Mouse (Mus musculus): ENCODE measurements at regions not wholly inside any gene's neighbourhood (a gene's known extent, or its start where the extent isn't known, plus 50 kb on each side); places are given as distances from the start of the nearest gene placed in this dataset.

DNA sequence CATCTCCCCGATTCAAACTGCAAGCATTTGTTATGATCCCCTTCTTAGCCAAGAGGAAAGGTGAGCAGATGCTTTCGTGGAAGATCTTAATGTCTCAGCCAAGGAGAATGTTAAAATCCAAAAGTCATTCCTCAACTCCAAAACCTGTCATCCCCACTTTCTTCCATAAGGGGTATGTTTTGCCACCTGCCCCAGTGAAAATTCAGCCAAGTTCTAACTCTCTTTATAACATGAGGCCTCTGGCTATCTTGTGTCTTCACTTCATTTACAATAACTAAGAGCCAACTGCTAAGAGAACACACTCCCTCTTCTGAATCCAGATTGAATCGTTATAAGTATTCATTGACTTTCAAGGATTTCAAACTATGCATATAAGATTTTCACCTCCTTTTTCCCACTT, 246.7 kb upstream of the Adam34 start:
- H3K9me3 ChIP-seq (ENCODE audit: control insufficient read depth, low read length) = no peaks in the 10 kb centered on the region
- no peak overlapping the region for H3K4me3 ChIP-seq (replicated peaks; ENCODE audit: low read length)
- H3K27ac ChIP-seq (ENCODE audit: low read length) = no peak overlapping the region
- 66% methylated on average over 3 of the region's 3 CpGs for WGBS
- no peak overlapping the region for H3K4me2 ChIP-seq (ENCODE audit: low read length)
- no peak overlapping the region for H3K9ac ChIP-seq (replicated peaks; ENCODE audit: low read depth, low read length)
- H3K4me1 ChIP-seq (replicated peaks; ENCODE audit: control insufficient read depth, insufficient read depth, low read length) = no peaks in the 10 kb centered on the region
- no peaks in the 10 kb centered on the region for H3K27me3 ChIP-seq (replicated peaks; ENCODE audit: control insufficient read depth, insufficient read depth, low read length)
- no peaks in the 10 kb centered on the region for H3K36me3 ChIP-seq (ENCODE audit: control insufficient read depth, insufficient read depth)
- ATAC-seq = no peak

DNA sequence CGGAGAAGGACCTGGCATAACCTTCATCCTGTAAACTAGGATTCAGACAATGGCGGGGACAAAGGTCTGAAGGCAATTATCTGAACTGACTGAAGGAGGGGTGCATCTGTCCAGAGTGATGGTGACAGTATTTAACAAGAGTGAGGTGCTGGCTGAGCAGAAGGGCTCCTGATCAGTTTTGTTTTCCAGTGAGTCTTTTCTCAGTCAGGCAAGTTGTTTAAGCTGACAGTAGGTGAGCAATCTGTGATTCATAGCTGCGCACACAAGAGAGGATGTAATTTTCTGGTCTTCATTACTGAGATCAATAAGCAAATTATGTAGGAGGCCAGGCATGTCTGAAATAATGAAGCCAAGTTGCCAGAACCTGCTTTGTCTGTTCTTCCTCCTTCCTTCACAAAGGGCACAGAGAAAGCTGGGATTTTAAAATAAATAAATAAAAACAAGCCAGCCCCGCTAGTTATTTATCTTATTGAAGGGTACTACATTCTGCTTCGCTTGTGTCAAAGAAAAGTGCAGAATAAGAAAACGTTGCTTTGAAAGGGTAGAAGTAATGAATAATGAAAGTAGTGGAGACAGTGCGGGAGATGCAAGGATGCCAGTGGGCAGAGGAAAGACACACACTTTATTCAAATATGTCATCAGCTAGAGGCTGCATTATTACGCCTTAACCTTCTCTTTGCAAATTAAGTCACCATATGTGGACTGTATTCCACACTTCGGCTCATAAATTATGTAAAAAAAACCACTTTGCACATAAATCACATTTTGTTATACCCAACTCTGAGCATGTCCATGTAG, 239.6 kb upstream of the Adam34 start:
- H3K27ac ChIP-seq (ENCODE audit: low read length) = no peak overlapping the region

DNA sequence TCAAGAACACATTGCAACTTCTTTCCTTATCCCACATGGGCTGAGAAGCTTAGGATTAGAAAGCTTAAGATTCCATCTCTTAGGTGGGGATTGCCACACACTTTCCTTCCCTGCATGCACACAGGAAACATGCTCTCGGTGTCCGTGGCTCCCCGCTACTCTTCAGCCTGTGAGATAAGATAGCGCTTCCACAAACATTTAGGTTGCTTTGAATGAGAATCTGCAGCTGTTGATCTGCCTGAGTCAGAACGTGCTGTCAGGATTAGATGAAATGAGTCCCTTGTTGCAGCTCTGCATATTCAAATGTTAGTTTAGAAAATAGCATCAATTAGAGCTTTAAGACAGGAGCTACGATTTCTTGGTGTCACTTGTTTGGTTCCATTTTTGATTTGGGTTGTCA, 239.0 kb upstream of the Adam34 start:
- peaks cover 9% of the 10 kb centered on the region for H3K4me1 ChIP-seq (replicated peaks; ENCODE audit: control insufficient read depth, insufficient read depth, low read length)
- no peak for ATAC-seq
- no peaks in the 10 kb centered on the region for H3K27me3 ChIP-seq (replicated peaks; ENCODE audit: control insufficient read depth, insufficient read depth, low read length)
- H3K27ac ChIP-seq (ENCODE audit: low read length) = no peak overlapping the region
- peak overlapping the region; percentile 1 for H3K4me2 ChIP-seq (ENCODE audit: low read length)
- H3K9me3 ChIP-seq (ENCODE audit: control insufficient read depth, low read length) = no peaks in the 10 kb centered on the region
- 29% methylated on average over 6 of the region's 6 CpGs for WGBS
- H3K36me3 ChIP-seq (ENCODE audit: control insufficient read depth, insufficient read depth) = no peaks in the 10 kb centered on the region
- H3K4me3 ChIP-seq (replicated peaks; ENCODE audit: low read length) = no peak overlapping the region; the same call in 1 of the 2 replicates
- H3K9ac ChIP-seq (replicated peaks; ENCODE audit: low read depth, low read length) = no peak overlapping the region

More for the DNA sequence above, 239.6 kb upstream of the Adam34 start:
- H3K4me1 ChIP-seq (replicated peaks; ENCODE audit: control insufficient read depth, insufficient read depth, low read length) = peaks cover 9% of the 10 kb centered on the region
- WGBS = 32% methylated on average over 9 of the region's 9 CpGs
- ATAC-seq = peak; percentile 66
- no peaks in the 10 kb centered on the region for H3K9me3 ChIP-seq (ENCODE audit: control insufficient read depth, low read length)
- peak overlapping the region; percentile 1 for H3K4me2 ChIP-seq (ENCODE audit: low read length)
- H3K27me3 ChIP-seq (replicated peaks; ENCODE audit: control insufficient read depth, insufficient read depth, low read length) = no peaks in the 10 kb centered on the region
- H3K4me3 ChIP-seq (replicated peaks; ENCODE audit: low read length) = no peak overlapping the region; the same call in 1 of the 2 replicates
- no peaks in the 10 kb centered on the region for H3K36me3 ChIP-seq (ENCODE audit: control insufficient read depth, insufficient read depth)
- H3K9ac ChIP-seq (replicated peaks; ENCODE audit: low read depth, low read length) = no peak overlapping the region

DNA sequence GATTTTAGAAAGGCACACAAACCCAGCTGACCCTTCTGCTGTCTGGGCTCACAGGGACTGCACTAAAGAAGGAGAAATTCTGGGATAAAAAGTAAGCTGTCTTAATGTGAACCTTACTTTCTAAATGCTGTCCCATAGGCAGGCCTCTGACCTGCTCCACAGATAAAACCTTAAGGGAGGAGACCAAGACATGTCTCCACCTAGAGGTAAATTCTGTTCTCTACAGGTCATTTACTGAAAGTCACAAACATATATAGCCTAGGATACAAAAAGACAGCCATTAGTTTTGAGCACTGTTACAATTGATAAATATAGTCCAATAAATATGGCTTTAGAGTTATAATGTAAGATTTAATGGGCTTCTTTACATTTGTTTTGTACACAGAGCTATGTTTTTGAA, 221.9 kb upstream of the Adam34 start:
- H3K27ac ChIP-seq (ENCODE audit: low read length) = no peak overlapping the region
- no peaks in the 10 kb centered on the region for H3K36me3 ChIP-seq (ENCODE audit: control insufficient read depth, insufficient read depth)
- H3K9ac ChIP-seq (replicated peaks; ENCODE audit: low read depth, low read length) = no peak overlapping the region
- no peak overlapping the region for H3K4me3 ChIP-seq (replicated peaks; ENCODE audit: low read length)
- no peaks in the 10 kb centered on the region for H3K4me1 ChIP-seq (replicated peaks; ENCODE audit: control insufficient read depth, insufficient read depth, low read length)
- H3K4me2 ChIP-seq (ENCODE audit: low read length) = no peak overlapping the region
- no peaks in the 10 kb centered on the region for H3K27me3 ChIP-seq (replicated peaks; ENCODE audit: control insufficient read depth, insufficient read depth, low read length)
- no peaks in the 10 kb centered on the region for H3K9me3 ChIP-seq (ENCODE audit: control insufficient read depth, low read length)
- no peak for ATAC-seq

DNA sequence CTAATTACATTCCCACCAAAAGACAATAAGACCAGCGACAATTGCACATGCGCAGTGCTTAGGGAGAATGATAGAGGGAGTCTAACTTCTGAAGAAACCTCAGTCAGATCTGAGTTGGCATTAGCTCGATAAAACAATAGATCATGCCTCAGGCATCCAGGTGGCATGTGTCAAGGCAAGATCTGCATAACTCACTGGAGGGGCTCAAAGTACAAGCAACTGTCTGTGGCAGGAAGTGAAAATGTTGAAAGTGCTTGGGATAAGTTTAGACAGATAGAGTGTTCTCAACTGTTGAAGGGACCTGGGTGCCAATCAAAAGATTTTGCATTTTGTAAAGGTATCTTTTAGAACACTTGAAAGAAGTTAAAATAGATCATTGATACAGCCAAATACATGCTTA, 213.1 kb upstream of the Adam34 start:
- H3K27ac ChIP-seq (ENCODE audit: low read length) = no peak overlapping the region
- ATAC-seq = peak; percentile 55; the same call in 1 of the 2 replicates
- 67% methylated on average over 3 of the region's 3 CpGs for WGBS
- no peaks in the 10 kb centered on the region for H3K27me3 ChIP-seq (replicated peaks; ENCODE audit: control insufficient read depth, insufficient read depth, low read length)
- no peak overlapping the region for H3K9ac ChIP-seq (replicated peaks; ENCODE audit: low read depth, low read length)
- no peaks in the 10 kb centered on the region for H3K4me1 ChIP-seq (replicated peaks; ENCODE audit: control insufficient read depth, insufficient read depth, low read length)
- H3K36me3 ChIP-seq (ENCODE audit: control insufficient read depth, insufficient read depth) = no peaks in the 10 kb centered on the region
- H3K4me2 ChIP-seq (ENCODE audit: low read length) = no peak overlapping the region
- no peaks in the 10 kb centered on the region for H3K9me3 ChIP-seq (ENCODE audit: control insufficient read depth, low read length)
- H3K4me3 ChIP-seq (replicated peaks; ENCODE audit: low read length) = no peak overlapping the region

DNA sequence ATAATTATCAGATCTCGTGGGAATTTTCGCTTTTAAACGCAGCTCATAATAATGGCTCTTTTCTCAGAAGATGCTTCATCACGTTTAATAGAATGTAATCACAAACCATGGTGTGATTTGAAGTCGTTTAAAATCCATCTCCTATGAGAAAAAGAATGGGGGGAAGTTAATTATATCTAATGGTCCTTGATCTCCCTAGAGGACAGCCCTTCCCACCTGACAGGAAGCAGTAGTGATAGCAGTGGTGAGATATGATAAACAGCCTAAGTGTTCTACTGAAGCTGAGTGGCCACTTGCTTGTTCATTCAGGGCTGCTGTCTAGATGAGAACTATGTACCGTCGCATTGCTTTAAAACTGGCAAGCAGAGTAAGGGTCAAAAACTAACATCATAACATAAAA, 211.4 kb upstream of the Adam34 start:
- Histone ChIP-seq H3K9me3 (ENCODE audit: control insufficient read depth, low read length) (no peaks in the 10 kb centered on the region), H3K4me1 (replicated peaks; ENCODE audit: control insufficient read depth, insufficient read depth, low read length) (no peaks in the 10 kb centered on the region), H3K27ac (ENCODE audit: low read length) (no peak overlapping the region), H3K27me3 (replicated peaks; ENCODE audit: control insufficient read depth, insufficient read depth, low read length) (no peaks in the 10 kb centered on the region), H3K9ac (replicated peaks; ENCODE audit: low read depth, low read length) (no peak overlapping the region), H3K4me2 (ENCODE audit: low read length) (no peak overlapping the region), H3K4me3 (replicated peaks; ENCODE audit: low read length) (no peak overlapping the region), H3K36me3 (ENCODE audit: control insufficient read depth, insufficient read depth) (no peaks in the 10 kb centered on the region)
- WGBS = 63% methylated on average over 7 of the region's 7 CpGs
- ATAC-seq = no peak

DNA sequence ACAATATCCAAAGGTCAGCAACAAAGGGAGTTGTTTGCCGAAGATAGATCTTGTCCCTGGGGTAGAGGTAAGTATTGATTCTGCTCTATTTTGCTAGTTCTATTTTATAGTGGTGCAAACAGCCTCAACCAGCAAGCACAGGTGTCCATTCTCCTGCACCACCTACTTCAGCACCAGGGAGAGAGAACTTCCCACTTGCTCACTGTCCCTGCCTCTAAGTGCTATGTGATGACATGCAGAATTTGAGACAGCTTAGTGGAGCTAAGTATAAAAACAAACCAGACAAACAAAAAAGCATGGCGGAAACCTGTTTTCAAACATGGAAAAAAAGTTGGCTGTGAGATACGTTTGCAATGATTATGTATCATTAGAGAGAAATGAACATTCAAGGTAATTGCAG, 196.3 kb upstream of the Adam34 start:
- Histone ChIP-seq H3K27me3 (replicated peaks; ENCODE audit: control insufficient read depth, insufficient read depth, low read length) (no peaks in the 10 kb centered on the region), H3K27ac (ENCODE audit: low read length) (no peak overlapping the region), H3K4me3 (replicated peaks; ENCODE audit: low read length) (no peak overlapping the region), H3K9me3 (ENCODE audit: control insufficient read depth, low read length) (no peaks in the 10 kb centered on the region), H3K4me1 (replicated peaks; ENCODE audit: control insufficient read depth, insufficient read depth, low read length) (no peaks in the 10 kb centered on the region), H3K36me3 (ENCODE audit: control insufficient read depth, insufficient read depth) (no peaks in the 10 kb centered on the region), H3K9ac (replicated peaks; ENCODE audit: low read depth, low read length) (no peak overlapping the region), H3K4me2 (ENCODE audit: low read length) (no peak overlapping the region)
- no peak for ATAC-seq
- WGBS = 81% methylated on average over 3 of the region's 3 CpGs

DNA sequence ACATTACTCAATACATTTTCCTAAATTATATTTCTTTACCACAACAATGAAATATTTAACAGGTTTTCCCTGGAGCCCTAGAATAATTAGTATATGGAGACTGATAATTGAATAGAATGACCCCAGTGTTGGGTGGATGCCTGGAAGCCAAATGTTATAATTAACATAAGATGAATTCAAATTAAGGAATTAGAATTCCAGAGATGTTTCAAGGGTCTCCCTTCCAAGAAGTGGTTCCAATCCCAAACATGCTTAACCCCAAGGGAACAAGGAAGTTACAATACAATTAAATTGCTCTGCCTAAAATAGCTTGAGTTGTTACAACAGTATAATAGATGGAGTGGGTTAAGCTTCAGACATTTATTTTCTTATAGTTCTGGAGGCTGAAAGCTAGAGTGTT, 185.3 kb upstream of the Adam34 start:
- no peak overlapping the region for H3K4me2 ChIP-seq (ENCODE audit: low read length)
- H3K4me3 ChIP-seq (replicated peaks; ENCODE audit: low read length) = no peak overlapping the region
- 0 out of 2 replicates have a peak, but pooled peaks have one; percentile 31 for ATAC-seq
- H3K9me3 ChIP-seq (ENCODE audit: control insufficient read depth, low read length) = no peaks in the 10 kb centered on the region
- no peaks in the 10 kb centered on the region for H3K4me1 ChIP-seq (replicated peaks; ENCODE audit: control insufficient read depth, insufficient read depth, low read length)
- H3K27ac ChIP-seq (ENCODE audit: low read length) = no peak overlapping the region
- no peak overlapping the region for H3K9ac ChIP-seq (replicated peaks; ENCODE audit: low read depth, low read length)
- no peaks in the 10 kb centered on the region for H3K27me3 ChIP-seq (replicated peaks; ENCODE audit: control insufficient read depth, insufficient read depth, low read length)
- no peaks in the 10 kb centered on the region for H3K36me3 ChIP-seq (ENCODE audit: control insufficient read depth, insufficient read depth)

DNA sequence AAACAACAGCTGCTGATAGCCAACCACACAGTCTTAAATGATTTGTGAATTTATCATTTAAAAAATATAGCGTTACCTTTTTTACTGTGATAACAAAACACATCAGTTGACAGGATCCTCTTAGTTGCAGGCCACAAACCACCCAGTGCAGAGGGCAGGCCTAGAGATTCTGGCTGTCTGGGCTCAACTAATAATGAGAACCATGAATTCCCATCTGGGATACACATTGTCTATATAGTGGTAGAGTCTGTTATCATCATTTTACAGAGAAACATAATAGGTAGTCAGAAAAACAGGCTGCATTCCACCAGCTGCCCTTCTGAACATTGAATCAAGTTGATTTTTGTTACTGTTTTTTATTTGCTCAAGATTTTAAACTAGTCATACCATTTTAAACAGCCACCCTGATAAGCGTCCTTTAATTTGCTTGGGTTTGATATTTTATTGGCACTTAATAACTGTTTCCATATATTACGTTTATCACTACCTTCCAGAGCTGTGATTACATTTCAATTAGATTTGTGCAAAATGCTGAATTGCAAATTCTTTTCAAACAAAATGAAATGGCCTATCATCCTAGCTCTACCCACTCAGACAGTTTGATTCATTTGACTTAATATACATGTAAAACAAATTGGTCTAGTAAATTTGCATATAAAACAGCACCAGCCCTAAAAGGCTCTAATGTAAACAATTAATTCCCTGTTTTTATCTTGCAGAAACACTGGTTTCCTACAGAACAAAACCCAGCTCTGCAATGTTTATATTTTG, 144.2 kb upstream of the Adam34 start:
- ATAC-seq = no peak
- H3K9ac ChIP-seq (replicated peaks; ENCODE audit: low read depth, low read length) = no peak overlapping the region
- H3K4me1 ChIP-seq (replicated peaks; ENCODE audit: control insufficient read depth, insufficient read depth, low read length) = no peaks in the 10 kb centered on the region
- H3K9me3 ChIP-seq (ENCODE audit: control insufficient read depth, low read length) = no peaks in the 10 kb centered on the region
- H3K4me3 ChIP-seq (replicated peaks; ENCODE audit: low read length) = no peak overlapping the region
- H3K4me2 ChIP-seq (ENCODE audit: low read length) = no peak overlapping the region
- H3K36me3 ChIP-seq (ENCODE audit: control insufficient read depth, insufficient read depth) = no peaks in the 10 kb centered on the region
- H3K27me3 ChIP-seq (replicated peaks; ENCODE audit: control insufficient read depth, insufficient read depth, low read length) = no peaks in the 10 kb centered on the region
- no peak overlapping the region for H3K27ac ChIP-seq (ENCODE audit: low read length)
- WGBS = 72% methylated on average over 3 of the region's 3 CpGs

All from forebrain, embryonic 16.5 days (tissue).